Mouse (Mus musculus) megakaryocyte progenitor cell, adult 5-6 weeks (primary cell): ENCODE data around the gene Cd59a. TPM values are rescaled to one million over a fixed set of nuclear protein-coding genes. Genes with fewer than 3 reads are reported as not detected.
"Not testable (repeated sequence)": the region's sequence is repeated elsewhere in the genome, so short reads cannot be mapped to it uniquely, and the experiment has no call there.

Experiments
- ATAC-seq: replicated peaks from 2 replicates; pipeline ENCODE4 v1.8.0; 2016; ENCODE audit warnings: mild to moderate bottlenecking, moderate TSS enrichment, inconsistent platforms; ENCODE audit not compliant: poor library complexity
- total RNA-seq, 2 experiments: library from RNA; stranded (forward) in 1 of 2; stranded (reverse) in 1 of 2; fragments of 157-497, 149-512 nt in 1 of 2; fragments of 200-1000 nt in 1 of 2; gene quantifications; 2 replicates each; pipeline versions ENCODE4 v1.2.3 to v1.2.4; 2015 to 2017

Cd59a gene
- total RNA-seq (2015) (4.0 and 7.8 TPM in 2 replicates), total RNA-seq (2017) (1.8 and 4.9 TPM in 2 replicates)

GRCm38 (mm10) chr2:104095741-104096213 is at the start of gene Cd59a:
Gene Cd59a (plus strand): TSS chr2:104095801.
- peak; percentile 79 for ATAC-seq

DNA sequence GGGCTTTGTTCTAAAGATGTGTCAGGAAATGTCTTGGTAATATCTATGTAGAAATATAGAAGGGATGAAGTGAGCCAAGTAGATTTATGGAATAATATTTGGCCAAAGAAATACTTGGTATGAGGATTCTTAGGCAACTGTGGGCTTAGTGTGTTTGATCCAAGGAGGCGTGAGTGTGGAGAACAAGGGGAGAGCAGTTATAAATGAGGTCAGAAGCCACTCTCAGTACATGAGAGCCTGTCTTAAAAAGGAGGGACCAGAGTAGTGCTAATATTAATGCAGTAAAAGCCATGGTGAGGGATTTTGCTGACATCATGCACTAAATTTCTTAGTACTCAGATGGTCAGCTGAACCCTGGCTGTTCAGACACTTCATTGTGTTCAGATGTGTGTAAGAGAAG is 37.2 kb upstream of the Cd59a start:
- no peak for ATAC-seq

DNA sequence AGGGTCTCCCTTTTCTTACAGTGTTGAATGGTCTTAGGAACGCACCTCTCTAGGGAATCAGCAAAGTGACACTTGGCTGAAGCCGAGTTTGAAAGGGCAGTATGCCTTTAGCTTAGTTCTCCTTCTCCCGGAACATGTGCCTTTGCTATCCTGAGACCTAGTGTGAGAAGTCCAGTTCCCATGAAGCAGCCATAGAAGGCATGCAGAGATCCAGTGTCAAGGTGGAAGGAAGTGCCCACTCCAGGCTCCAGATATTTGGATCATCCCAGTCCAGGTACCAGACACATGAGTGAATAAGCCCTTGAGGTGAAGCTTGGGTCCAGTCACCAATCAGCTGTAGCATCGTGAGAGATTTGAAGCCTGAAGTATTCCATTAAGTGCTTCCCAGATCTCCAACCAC is 36.6 kb upstream of the Cd59a start:
- ATAC-seq: no peak

DNA sequence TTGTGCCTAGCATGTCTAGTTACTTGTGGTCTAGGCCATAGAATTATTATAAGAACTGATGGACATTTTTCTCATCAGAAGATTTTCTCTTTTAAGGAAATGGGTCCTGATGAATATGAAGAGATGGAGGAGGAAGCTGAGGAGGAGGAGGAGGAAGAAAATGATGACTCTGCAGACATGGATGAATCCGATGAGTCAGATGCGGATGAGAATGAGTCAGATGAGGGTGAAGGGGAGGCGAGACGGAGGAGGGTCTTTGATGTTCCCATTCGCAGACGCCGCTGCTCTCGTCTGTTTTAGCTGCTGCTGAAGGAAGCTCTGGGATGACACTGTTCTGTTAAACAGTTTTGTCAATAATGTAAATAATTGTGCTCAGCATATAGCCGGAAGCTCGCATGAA is 35.8 kb upstream of the Cd59a start:
- no peak for ATAC-seq

DNA sequence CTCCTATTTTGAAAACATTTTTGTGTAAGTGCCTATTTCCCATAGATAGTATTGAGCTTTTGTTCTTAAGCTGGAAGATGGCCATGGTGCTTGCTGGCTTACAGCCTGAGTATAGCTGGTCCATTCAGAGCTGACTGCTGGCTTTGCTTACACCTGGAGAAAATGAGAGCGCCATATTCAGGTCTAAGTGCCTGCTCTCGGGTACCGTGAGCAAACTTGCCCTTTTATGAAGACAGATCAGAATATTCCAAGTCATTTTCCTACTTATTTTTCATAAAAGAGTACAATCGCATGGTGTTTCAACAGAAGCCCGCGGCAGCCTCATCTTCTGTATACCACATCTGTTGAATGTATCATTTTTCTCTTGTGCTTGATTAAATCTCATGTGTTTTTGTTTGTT is 34.6 kb upstream of the Cd59a start:
- no peak for ATAC-seq

GRCm38 (mm10) chr2:104062665-104063064 is 32.9 kb upstream of the Cd59a start:
- ATAC-seq: no peak

DNA sequence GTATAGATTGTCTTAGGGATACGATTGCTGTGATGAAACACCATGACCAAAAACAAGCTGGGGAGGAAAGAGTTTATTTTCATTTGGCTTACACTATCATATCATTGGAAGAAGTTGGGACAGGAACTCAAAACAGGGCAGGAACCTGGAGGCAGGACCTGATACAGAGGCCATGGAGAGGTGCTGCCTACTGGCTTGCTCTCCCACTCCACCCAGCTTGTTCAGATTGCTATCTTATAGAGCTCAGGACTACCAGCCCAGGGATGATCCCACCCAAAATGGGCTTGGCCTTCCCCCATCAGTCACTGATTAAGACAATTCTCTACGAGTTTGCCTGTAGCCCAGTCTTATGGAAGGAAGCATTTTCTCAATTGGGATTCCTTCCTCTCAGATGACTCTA is 31.4 kb upstream of the Cd59a start:
- ATAC-seq: no peak

- ATAC-seq: not testable (repeated sequence)
Observed at GRCm38 (mm10) chr2:104065526-104065925, 30.1 kb upstream of the Cd59a start, which contains the start of gene Gm10912. Gene Gm10912 (plus strand): TSS chr2:104065826.

DNA sequence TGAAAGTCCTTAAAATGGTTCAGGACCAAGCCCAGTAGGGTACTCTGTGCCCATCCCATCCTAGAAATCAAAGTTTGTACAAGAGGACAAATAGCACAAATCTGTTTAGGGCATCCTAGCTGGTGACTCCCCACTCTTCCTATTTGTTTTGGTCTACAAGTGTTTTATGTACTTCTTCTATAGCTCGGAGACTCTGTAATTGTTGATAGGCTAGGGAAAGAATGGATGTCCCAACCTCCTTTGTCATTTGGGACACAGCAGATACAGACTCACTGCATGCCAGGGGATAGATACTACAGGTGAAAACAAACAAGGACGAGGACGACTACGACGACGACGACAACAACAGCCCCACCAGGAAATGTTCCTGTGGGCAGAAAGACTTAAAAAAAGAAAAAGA is 27.2 kb upstream of the Cd59a start, which contains the start of gene Gm10799:
TSS of gene Gm10799 (minus strand) at position 101 of the 400 bp plus-strand sequence.
- not testable (repeated sequence) for ATAC-seq

DNA sequence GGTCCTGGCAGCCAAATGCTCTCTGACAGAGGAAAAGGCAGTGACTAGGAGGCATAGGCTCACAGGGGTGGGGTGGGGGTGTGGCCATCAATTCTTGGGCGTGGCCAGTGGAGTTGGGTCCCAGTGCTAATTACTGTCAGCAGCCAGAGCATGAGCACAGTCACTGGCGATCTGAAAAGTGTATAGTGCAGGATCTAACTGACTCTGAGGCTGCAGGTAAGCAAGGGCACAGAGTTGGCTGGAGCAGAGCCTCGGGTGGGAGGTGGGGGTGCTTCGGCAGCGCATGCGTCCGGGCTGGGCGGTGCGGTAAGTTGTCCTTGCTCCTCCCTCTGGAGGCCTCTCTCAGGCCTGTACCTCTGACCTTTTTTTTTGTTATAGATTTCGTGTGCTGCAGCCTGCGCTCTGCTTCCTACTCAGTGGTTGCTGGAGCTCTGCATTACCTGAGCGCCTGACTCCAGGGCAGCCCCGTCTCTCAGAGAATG is 25.9 kb upstream of the Cd59a start, which contains the start of gene Cd59b:
TSS of gene Cd59b (plus strand) at position 146 of the 482 bp plus-strand sequence.
- ATAC-seq: peak; percentile 96

- ATAC-seq: peak; percentile 99
Observed at GRCm38 (mm10) chr2:104078285-104078684, 17.3 kb upstream of the Cd59a start.

GRCm38 (mm10) chr2:104081436-104082050 is 14.1 kb upstream of the Cd59a start:
- not testable (repeated sequence) for ATAC-seq

DNA sequence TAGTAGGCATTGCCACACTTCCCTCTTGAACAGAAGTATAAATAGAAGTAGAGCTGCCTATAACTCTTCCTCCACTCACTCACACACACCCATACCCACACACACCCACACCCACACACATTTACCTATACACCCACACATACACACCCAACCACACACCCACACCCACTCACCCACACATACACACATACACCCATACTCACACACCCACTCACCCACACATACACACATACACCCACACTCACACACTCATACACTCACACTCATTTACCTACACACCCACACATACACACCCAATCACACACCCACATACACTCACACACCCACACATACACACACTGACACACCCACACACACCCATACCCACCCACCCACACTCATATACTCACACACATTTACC is 13.1 kb upstream of the Cd59a start:
- no peak for ATAC-seq

- ATAC-seq: not testable (repeated sequence)
Observed at GRCm38 (mm10) chr2:104084027-104084426, 11.6 kb upstream of the Cd59a start.

DNA sequence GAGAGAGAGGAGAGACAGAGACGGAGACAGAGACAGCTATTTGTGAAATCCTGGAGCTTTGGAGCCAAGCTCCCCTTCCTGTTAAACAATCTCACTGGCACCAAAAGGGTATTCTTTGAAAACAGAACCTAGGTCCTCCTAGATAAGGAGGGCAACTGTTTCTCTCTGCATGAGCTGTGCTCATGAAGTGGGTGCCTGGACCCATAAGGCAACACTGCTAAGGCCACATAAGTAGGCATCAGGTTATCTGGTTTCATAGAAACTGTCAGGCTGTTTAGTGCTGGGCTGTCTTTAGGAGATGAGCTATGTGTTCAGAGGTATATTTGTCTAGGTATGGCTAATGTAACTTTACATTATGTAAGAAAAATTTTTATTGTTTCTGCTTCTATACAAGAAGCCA is 8.0 kb upstream of the Cd59a start:
- ATAC-seq: peak; percentile 94

- no peak for ATAC-seq
Observed at GRCm38 (mm10) chr2:104093305-104093704, 2.3 kb upstream of the Cd59a start.

DNA sequence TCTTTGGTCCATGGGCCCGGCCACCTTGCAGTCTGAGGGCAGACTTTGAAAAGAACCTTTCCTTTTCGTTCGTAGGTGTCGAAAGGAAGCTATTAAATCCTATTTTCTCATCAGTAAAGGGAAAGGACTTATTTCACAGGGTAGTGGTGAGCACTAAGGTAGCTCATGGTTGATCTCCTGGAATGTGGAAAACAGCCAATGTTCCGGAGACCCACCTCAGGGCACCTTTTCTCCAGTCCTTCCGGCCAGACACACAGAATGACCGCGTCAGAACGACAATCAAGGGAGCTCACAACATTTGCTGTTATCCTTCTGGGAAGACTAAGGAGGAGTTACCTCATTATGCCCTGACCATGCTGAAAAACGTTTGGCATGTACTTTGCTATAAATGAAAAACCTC is 655 bp downstream of the Cd59a start:
- no peak for ATAC-seq

- not testable (repeated sequence) for ATAC-seq
Observed at GRCm38 (mm10) chr2:104096796-104097195, 1.2 kb downstream of the Cd59a start.

DNA sequence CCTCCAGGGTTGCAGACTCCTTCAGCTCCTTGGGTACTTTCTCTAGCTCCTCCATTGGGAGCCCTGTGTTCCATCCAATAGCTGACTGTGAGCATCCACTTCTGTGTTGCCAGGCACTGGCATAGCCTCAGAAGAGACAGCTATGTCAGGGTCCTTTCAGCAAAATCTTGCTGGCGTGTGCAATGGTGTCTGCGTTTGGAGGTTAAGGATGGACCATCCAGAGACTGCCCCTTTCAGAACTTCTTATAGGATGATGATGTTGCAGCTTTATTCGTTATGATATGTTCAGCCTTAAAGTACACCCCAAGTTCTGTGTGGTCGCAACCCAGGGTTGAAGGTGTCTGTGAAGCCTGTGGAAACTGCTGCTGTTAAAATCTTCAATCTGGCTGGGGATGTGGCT is 1.8 kb downstream of the Cd59a start:
- not testable (repeated sequence) for ATAC-seq

- peak; percentile 88 for ATAC-seq
Observed at GRCm38 (mm10) chr2:104098529-104099230, 3.1 kb downstream of the Cd59a start.

GRCm38 (mm10) chr2:104099231-104099585 is 3.6 kb downstream of the Cd59a start:
- no peak for ATAC-seq

GRCm38 (mm10) chr2:104099946-104100345 is 4.3 kb downstream of the Cd59a start:
- 0 out of 2 replicates have a peak, but pooled peaks have one; percentile 9 for ATAC-seq
